Mouse (Mus musculus) liver, postnatal 0 days (tissue): ENCODE results near the gene Cflar.

Experiments
- CTCF ChIP-seq: sonication (generic); IDR thresholded peaks from 2 replicates; pipeline ENCODE4 v1.5.1; 2016; ENCODE audit warnings: antibody characterized with exemption, low read depth
- EP300 ChIP-seq: IDR thresholded peaks from 2 replicates; pipeline ENCODE4 v1.6.1; 2016; ENCODE audit warnings: antibody characterized with exemption, low read depth, mild to moderate bottlenecking

- TF ChIP-seq EP300 (peak; percentile 29; the same call in 1 of the 2 replicates), CTCF (peak; percentile 77)
Measured at GRCm38 (mm10) chr1:58802322-58803273, 91.3 kb downstream of the Cflar start.
